Mouse (Mus musculus): ENCODE measurements around the gene Vti1a.

- TF ChIP-seq CTCF (IDR thresholded peaks at IDR 0.05; ENCODE audit: extremely low read depth, insufficient read depth, low read length), result no peak
- TF ChIP-seq POLR2A (IDR thresholded peaks at IDR 0.05; ENCODE audit: extremely low read depth, insufficient read depth, low read length), result no peak
These were observed 156.5 kb downstream of the Vti1a start for GRCm38 (mm10) chr19:55472582-55472981.

Measured in cortical plate, adult 2 months (tissue).